Mouse (Mus musculus) heart, embryonic 16.5 days (tissue): Measurements from ENCODE around the gene Mid1. TPM values are rescaled to one million over a fixed set of nuclear protein-coding genes. Genes with fewer than 3 reads are reported as not detected.

ENCODE experiments used
- polyA plus RNA-seq: library from polyadenylated mRNA; unstranded; fragments of >200 nt; fragmentation: Nextera tagmentation; extraction: Ambion mirVana; gene quantifications from 2 replicates; pipeline ENCODE4 v1.2.1, GENCODE M21; 2015

Mid1 gene
- polyA plus RNA-seq, 1 experiment from 2014 or later, result 6.2 TPM

Other genes starting within 250 kb of the Mid1 start
- 0.44 and 0.45 TPM in 2 replicates for gene 4933400A11Rik, start 94.4 kb downstream of the Mid1 start, polyA plus RNA-seq